Mouse (Mus musculus) lung, postnatal 14 days (tissue): ENCODE data around the gene Slc16a10.
"Not testable (repeated sequence)": the region's sequence is repeated elsewhere in the genome, so short reads cannot be mapped to it uniquely, and the experiment has no call there.

Experiments used
- DNase-seq: peaks from one replicate; pipeline ENCODE4 v3.0.0; 2021

The Slc16a10 gene

GRCm38 (mm10) chr10:40018261-40018860 is 123.7 kb downstream of the Slc16a10 start:
- no peak for DNase-seq

DNA sequence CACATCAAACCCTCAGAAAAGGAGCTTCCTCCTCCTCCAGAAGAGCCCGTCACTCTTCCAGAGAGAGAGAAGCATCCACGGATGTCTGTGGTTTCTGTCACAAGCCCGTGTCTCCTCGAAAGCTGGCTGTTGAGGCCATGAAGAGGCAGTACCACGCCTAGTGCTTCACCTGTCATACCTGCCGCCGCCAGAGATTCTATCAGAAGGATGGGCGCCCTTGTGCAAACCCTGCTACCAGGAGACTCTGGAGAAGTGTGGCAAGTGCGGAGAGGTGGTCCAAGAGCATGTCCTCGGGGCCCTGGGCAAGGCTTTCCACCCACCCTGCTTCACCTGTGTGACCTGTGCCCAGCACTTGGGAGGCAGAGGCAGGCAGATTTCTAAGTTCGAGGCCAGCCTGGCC is 132.5 kb downstream of the Slc16a10 start:
- no peak for DNase-seq

GRCm38 (mm10) chr10:40008847-40009246 is 133.2 kb downstream of the Slc16a10 start:
- DNase-seq = not testable (repeated sequence)

DNA sequence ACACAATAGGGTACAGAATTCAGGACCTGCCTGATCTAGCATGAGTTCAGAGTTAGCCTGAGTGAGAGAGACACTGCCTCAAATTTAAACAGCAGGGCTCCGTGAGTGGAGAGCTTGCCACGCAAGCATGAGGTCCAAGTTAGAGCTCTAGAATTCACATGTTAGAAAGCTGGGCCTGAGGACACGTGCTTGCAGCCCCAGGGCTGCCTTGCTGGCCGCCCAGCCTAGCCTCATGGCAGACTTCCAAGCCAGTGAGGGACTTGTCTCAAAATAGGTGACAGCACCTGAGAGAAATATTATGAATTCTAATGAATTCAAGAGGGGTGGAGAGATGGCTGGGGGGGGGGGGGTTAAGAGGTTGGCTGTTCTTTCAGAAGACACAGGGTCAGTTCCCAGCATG is 134.1 kb downstream of the Slc16a10 start:
- DNase-seq = no peak

DNA sequence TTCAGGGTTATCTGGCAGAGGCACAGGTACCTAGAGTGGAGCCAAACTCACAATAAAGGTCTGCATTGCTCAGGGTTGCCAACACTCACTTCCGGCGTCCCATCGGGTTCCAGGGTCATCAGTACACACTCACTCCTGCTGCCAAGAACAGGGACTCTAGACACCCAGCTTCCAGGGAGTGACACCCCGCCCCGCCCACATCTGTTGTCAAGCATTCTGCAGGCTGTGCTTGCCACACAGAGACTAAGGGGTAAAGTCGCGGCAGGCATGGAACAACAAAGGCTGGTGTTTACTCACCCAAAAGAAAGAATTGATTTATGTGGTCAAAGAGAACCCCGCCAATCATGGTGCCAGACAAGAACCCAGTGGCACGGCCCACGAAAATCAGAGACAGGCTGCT is 135.1 kb downstream of the Slc16a10 start:
- no peak for DNase-seq

DNA sequence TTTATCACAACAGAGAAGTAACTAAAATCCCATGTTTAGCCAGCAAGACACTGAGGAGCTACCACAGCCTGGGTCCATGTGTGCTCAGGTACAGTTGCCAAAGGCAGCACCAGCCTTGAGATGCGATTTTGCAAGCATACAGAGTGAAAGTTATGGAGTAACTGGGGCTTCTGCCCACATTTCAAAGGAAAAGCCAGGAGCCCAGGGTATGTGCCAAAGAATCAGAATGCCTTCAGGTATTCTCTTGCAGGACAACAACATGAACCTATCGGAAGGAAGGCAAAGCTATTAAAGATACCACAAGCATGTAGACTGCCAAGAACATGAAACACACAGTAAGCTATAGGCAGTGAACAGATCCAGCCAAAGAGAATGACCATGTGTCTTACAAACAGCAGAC is 141.3 kb downstream of the Slc16a10 start:
- DNase-seq = no peak

- no peak for DNase-seq
Measured at GRCm38 (mm10) chr10:39991155-39991554, 150.9 kb downstream of the Slc16a10 start.

DNA sequence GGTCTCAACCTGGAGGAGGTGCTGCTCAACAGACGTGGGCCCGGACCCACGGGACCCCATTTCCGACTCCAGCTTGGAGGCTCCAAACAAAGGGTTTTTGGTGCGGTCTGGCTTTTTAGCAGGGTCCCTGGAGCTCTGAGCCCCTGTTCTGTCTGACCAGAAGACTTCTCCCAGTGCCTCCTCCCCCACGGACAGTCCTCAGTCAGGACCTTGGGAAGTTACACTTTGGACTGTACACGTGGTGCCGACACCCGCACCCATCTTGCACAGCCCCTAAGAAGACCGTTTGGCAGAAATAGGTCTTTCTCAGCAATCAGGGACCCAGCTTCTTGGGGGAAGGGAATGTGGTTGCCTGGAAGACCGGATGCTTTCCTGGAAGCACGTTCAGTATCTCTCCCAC is 155.6 kb downstream of the Slc16a10 start, which contains the start of gene Mfsd4b5:
Gene Mfsd4b5 (minus strand): TSS at position 181 of the 400 bp plus-strand sequence.
- no peak for DNase-seq
